Mouse (Mus musculus) layer of hippocampus, postnatal 10 days (tissue): ENCODE data around the gene Cipc. TPM values are rescaled to one million over a fixed set of nuclear protein-coding genes. Genes with fewer than 3 reads are reported as not detected.

ENCODE experiments used
- DNase-seq, 2 experiments: peaks; one replicate each; pipeline ENCODE4 v3.0.0; 2021; ENCODE audit warnings: low spot score in 2 of 2
- total RNA-seq, 2 experiments: library from RNA; stranded (reverse); gene quantifications; 2 replicates each; pipeline ENCODE4 v1.2.3; 2021

Cipc gene
- total RNA-seq, 2 experiments from 2014 or later, result 55.2 to 58.1 TPM

DNA sequence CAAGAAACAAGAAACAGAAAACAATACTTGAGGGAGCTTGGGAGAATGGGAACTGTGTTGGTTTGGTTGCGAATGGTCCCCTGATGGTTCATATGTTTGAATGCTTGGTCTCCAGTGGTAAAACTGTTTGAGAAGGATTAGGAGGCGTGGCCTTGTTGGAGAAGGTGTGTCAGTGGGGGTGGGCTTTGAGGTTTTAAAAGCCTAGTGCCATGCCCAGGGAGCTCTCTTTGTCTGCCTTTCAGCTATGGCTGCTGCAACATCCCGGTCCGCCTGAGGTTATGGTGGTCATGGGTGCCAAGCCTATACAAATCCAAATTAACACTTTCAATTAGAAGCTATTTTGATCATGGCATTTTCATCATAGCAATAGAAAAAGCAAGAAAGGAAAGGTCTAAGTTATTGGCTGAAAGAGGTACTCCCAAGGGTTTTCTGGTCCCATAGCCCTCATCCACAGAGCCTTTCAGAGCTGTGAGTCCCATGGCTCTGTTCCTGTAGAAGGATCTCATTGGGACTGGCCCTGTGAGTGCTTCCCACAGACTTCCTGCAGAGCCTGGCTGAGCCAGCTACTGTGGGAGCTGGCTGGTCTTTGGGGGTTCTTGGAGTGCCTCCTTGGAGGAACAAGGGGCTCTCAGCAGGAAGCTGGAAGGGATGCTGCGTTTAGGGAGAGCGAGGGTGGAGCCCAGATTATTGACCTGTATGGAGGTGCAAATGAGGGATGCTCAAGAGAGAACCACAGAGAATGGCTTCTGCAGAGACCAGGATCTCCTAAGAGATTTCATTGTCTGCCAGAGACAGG, 15.7 kb upstream of the Cipc start:
- DNase-seq, result no peak

GRCm38 (mm10) chr12:86931919-86932574, 14.8 kb upstream of the Cipc start:
- no peak for DNase-seq

DNA sequence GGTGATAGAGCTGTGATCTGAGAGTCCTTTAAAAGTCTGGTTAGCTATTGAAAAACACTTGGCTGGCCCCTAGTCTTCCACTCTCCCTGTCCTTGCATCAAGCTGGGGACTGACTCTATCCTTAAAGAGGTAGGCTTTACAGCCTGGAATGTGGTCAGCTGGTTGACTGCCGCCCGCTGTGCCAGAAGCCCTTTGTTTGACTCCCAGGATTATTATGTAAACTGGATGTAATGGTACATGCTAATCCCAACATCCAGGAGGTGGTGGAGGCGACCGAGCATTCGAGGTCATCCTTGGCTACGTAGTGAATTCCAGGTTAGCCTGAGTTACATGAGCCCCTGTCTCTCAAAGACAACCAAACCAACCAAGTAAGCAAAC, 14.3 kb upstream of the Cipc start:
- DNase-seq, result no peak

GRCm38 (mm10) chr12:86934748-86935147, 12.1 kb upstream of the Cipc start:
- no peak for DNase-seq

DNA sequence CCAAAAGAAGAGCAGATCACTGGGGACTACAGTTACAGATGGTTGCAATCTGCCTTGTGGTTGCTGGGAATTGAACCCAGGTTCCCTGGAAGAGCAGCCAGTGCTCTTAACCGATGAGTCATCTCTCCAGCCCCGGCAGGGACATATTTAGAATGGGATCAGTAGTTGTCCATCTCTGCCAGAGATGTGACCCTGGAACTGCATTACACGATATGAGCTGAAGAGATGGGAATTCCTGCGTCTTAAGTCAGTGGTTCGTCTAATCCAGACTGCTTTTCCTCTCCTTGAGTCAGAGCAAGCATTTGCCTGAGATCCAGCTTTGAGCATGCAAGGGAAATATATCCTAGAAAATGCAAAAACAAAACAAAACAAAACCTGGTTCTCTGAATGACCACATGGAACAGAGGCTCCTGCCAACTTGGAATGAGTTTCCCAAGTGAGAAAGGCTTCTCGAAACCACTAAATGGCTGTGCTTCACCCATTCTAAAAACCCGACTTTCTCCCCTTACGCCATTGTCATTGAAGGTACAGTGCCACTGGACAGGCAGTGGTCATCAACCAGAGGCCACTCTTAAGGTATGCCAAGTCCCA, 11.1 kb upstream of the Cipc start:
- no peak for DNase-seq

DNA sequence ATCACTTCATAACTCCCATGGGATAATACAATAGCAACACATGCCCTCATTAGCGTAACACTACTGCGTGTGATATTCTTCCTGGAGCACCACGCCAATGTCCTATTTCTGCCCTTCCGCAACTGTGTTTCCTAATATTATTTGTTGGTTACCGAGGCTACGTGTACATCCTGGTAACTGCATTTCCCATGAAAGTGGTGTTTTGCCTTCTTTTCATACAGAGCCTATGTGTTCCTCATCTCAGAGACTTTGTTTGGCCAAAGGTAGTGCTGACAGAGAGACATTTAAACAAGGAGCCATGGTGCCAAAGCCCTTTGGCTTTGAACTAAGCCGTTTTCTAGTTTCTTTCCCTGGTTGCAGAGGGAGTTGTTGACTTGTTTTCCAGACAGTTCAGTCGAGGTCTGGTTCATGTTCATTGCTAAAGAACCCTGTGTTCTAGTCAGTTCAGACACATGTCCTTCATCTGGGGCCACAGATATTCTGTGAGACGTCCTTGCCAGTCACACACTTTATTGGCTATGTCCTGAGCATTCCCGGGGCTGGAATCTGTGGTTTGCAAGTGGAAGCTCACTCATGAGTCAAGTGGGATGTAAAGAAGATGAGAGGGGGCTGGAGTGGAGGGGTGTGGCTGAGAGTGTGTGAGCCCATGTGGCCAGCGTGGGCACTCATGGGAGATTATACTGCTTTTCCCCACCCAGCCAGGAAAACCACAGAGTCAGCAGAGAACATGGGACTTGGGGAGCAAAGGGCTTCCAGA, 10.1 kb upstream of the Cipc start:
- no peak for DNase-seq

GRCm38 (mm10) chr12:86938571-86938970, 8.3 kb upstream of the Cipc start:
- DNase-seq, result no peak

DNA sequence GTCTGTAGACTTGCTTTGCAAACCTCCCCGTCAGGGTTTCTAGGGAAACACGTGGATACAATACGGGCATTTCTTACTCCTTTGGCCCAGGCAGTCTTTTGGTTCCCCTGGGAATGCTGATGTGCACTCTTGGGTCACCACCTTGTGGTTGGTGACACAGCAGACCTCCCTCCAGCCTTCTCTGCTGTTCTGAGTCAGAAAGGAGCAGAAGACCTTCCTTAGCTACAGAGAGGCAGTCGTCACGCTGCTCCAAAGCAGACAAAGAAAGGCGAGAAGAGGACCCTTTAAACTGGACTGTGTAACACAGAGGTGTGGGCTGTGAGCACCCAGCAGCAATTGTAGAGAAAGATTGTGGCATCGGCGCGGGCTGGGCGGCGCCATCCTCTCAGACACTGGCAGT, 5.7 kb upstream of the Cipc start:
- no peak for DNase-seq

GRCm38 (mm10) chr12:86941734-86942486, 4.9 kb upstream of the Cipc start:
- DNase-seq, result no peak

- DNase-seq, result no peak
Measured at GRCm38 (mm10) chr12:86943421-86943820, 3.4 kb upstream of the Cipc start.

DNA sequence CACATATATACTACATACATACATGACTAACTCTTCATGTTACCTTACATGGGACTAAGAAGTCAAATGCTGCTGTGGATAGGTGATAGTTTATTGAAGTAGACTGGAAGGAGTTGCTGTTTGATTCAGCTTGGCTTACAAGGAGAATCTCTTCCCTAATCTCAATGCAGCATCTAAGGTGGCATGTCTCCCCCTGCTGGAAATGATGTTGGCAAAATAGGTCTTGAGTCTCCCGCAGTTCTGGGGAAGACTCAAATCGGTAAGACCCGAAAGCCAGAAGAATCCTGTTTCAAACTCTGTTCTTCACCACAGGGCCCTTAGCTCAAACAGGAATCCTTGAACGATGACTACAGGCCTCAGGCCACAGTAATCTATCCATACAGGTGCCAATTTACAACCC, 1.7 kb upstream of the Cipc start:
- peak; percentile 72 to 83 for DNase-seq

- no peak for DNase-seq
Measured at GRCm38 (mm10) chr12:86946301-86946781, 502 bp upstream of the Cipc start.

GRCm38 (mm10) chr12:86947681-86948401, 998 bp downstream of the Cipc start:
- peak; percentile 71 to 82 for DNase-seq

DNA sequence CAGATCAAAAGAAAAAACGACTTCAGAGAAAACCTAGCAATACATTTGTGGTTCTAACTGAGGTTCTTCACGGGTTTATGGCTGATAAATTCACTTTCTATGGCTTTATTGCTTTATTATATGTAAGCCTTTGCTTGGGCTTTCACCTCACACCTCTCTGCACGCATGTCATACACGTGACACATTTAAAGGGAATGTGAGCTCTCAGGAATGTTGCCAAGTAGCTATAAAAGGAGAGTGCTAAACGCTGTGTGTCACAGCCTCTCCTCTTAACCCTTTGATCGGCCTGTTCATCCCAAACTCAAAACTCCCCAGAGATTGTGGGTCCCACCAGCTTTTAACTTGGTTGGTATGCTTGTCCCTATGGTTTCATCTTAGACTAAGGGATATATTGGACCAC, 1.8 kb downstream of the Cipc start:
- no peak for DNase-seq

- no peak for DNase-seq
Measured at GRCm38 (mm10) chr12:86949501-86949900, 2.7 kb downstream of the Cipc start.

GRCm38 (mm10) chr12:86950161-86950960, 3.5 kb downstream of the Cipc start:
- DNase-seq, result no peak

DNA sequence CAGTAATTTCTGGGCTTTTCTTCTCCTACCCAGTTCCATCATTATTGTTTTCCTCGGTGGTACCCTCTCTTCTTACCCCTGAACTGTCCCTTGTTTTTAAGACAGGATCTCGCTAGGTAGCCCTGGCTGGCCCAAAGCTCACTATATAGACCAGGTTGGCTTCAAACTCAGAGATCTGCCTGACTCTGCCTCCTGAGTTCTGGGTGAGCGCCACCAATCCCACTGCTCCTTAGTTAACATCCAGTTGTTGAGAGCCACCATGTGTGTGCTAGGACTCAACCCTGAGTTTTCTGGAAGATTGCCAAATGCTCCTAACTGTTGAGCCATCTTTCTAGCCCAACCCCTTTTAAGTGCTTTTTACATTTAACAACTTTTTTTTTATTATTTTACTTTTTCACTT, 4.1 kb downstream of the Cipc start:
- no peak for DNase-seq

DNA sequence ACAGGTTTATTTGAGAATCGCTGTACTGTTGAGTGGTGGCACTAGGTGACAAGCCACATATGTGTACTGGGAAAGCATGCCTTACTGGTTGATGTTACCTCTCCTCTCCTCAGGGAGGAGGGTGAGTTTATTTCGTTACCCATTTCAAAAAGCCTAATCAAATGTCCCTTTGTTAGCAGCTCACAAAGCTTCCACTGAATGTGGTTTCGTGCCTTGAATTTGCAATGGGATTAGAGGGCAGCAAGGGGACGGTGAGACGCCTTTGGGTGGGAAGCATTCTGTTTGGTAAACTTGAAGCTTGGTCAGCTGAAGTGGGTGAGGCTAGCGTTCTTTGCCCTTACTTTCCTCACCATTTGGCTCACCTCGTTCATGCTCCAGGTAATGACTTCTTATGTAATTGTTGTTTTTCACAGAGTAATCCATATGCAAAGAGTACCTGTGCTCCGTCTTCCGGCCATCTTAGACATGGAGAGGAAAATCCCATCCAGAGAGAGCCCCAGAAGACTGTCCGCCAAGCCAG, 5.5 kb downstream of the Cipc start:
- DNase-seq, result no peak

DNA sequence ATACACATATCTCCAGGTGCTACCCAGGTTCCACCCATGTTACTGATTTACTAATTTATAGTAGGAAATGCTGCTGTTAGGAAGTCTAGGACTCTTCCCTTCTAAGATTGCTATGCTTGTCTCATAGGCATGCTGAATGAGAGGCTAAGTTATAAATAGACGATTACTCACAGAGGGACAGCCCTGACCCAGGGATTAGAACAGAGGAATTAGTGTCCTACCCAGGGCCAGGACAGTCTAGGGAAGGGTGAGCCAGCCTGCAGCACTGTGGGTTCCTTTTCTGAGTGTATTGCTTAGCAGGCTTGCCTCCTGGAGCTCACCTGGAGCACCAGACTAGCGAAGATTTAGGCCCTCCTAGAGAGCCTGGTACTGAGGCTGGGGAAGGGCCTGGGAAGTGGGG, 9.1 kb downstream of the Cipc start:
- no peak for DNase-seq
